Mouse (Mus musculus): ENCODE measurements around the gene Lin7c. TPM values are rescaled to one million over a fixed set of nuclear protein-coding genes. Genes with fewer than 3 reads are reported as not detected.
"Not testable (repeated sequence)": the region's sequence is repeated elsewhere in the genome, so short reads cannot be mapped to it uniquely, and the experiment has no call there.

The Lin7c gene
- 8.8 and 11.9 TPM in 2 replicates for polyA plus RNA-seq (2012; rRNA removed)

GRCm38 (mm10) chr2:109890597-109890996, at the start of gene Lin7c:
Gene Lin7c, plus strand, starts transcription at chr2:109890853.
- no peak for DNase-seq (ENCODE audit: low read depth)

- no peak for DNase-seq (ENCODE audit: low read depth)
These were observed 44.3 kb upstream of the Lin7c start for GRCm38 (mm10) chr2:109846401-109846800.

DNA sequence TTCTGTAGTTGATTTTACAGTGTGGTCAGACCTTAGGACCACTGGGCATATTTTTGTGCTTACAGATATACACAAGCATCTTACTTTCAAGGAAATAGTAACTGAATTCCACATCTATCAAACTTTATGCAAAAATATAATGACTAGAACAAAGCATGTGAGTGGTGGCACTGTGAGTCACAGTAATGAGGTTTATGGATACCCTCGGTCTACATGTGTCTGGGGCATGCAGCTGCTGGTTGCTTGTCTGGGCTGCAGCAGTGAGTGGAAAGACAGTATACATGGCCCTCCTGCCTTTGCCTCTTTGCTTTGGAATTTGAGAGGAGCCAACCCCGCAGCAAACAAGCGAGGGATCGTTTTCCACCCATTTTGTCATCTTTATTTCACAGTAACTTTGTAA, 42.3 kb upstream of the Lin7c start:
- no peak for DNase-seq (ENCODE audit: low read depth)

GRCm38 (mm10) chr2:109848715-109849114, 41.9 kb upstream of the Lin7c start:
- no peak for DNase-seq (ENCODE audit: low read depth)

DNA sequence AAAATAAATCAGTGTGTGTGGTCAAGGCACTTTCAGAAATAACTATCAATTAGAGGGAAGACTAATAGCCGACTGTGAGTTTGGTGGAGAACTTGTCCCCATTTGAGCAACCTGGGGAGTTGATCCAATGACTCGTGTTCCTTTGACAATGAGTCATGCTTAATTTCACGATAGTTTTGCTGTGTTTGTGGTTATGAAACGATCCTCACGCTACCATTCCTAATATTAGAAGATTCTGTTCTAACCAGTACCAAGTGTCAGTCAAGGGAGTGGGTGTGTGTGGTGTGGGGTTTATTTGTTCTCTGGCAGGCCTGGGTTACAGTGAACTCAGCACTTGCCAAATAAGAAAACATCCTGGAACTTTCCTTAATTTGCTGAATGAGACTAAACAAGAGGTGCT, 35.1 kb upstream of the Lin7c start:
- no peak for DNase-seq (ENCODE audit: low read depth)

DNA sequence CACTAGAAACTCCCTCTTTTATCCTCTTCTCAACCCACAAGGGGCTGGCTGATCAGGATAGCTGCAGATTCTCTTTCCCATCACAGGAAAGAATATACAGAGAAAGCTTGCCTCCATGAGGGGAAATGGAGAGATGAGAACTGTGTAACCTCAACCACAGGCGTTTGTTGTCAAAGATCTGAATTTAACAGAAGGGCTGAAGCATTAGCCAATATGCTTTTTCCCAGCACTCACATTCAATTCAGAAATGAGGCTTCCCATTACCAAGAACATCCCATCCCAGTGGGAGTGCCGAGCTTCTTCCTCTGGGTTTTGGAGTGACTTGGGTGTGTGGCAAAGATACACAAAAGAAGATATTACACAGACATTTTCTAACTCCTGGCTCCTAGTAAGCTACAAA, 31.0 kb upstream of the Lin7c start:
- DNase-seq (ENCODE audit: low read depth) = no peak

DNA sequence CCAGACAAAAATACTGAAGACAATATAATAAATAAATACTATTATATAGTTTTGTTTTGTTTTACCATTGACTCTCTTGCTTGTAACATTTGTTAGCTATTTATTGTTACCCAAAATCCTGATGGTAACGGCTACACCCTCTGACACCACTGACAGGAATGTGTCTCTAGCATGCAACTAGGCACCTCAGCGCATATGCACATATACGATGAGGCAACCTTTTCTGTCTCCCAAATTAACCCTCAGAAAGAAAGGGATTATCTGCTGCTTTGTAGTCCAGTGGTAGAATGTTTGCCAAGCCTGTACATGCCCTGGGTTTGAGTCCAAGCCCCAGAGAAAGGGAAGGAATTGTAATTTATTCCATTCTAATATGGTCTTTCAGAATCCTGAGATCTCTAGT, 29.8 kb upstream of the Lin7c start:
- DNase-seq (ENCODE audit: low read depth) = no peak

DNA sequence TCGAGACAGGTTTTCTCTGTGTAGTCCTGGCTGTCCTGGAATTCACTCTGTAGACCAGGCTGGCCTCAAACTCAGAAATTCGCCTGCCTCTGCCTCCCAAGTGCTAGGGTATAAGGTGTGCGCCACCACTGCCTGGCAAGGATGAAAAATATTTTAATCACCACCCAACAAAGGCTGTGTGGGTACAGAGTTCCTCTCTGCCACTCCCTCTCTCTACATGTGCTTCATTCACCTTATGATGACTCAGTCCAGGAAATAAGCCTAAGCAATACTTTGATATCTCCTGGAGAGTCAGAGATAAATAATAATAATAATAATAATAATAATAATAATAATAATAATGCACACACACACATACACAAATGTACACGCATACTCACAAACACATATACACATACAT, 11.2 kb upstream of the Lin7c start:
- DNase-seq (ENCODE audit: low read depth) = not testable (repeated sequence)

- no peak for DNase-seq (ENCODE audit: low read depth)
These were observed 9.5 kb upstream of the Lin7c start for GRCm38 (mm10) chr2:109881111-109881510.

- DNase-seq (ENCODE audit: low read depth) = no peak
These were observed 9.0 kb upstream of the Lin7c start for GRCm38 (mm10) chr2:109881625-109882024.

DNA sequence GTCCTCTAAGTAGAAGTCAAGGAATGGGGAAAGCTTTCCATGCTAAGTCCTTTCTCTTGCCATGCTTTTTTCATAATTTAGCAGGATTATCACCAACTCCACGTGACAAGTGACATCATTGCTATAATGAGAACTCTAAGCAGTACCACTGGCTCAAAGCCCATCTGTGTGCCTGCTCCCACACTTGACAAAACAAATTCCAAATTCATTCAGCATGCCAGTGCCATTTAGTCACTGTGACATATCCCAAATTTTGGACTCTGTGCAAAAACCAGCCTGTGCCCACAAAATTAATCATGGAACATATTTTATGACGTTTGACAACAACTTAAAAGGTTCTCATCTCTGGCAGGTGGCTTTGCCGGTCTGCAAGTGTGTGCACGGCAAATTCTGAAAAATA, 6.5 kb upstream of the Lin7c start:
- DNase-seq (ENCODE audit: low read depth) = no peak

DNA sequence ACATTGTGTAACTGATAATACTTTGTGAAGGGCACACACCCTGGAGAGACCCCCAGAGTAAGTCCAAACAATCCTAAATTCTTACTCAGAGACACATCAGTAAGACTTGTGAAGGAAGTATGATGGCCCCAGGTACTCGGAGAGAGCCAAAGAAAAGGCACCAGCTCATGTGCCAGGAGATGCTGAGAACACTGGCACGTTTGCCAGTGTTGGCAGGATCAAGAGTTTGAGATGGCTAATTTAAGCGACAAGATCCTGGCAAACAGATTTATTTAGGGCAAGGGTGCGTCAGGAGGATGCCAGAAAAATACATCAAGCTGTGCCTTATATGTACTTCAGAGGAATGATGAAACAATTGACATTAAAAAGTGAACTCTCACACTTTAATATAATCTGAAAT, 6.1 kb upstream of the Lin7c start:
- DNase-seq (ENCODE audit: low read depth) = peak; percentile 60

DNA sequence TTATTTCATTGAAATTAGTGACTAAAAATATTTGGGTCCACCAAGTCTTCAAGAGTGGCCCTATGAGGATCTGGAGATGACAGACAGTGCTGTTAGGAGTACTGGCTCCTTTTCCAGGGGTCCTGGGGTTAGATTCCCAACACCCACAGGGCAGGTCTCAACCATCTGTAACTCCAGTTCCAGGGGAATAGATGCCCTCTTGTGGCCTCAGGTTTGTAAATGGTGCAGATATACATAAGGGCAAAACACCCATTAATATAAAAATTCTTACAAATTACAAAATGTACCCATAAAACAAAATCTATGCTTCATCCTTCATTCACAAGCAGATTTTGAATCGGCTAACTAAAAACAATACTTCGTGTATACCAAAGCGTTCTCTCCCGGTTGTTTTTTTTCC, 585 bp upstream of the Lin7c start:
- no peak for DNase-seq (ENCODE audit: low read depth)

- no peak for DNase-seq (ENCODE audit: low read depth)
These were observed 378 bp downstream of the Lin7c start for GRCm38 (mm10) chr2:109891031-109891430.

GRCm38 (mm10) chr2:109891471-109891870, 818 bp downstream of the Lin7c start:
- DNase-seq (ENCODE audit: low read depth) = no peak

- DNase-seq (ENCODE audit: low read depth) = no peak
These were observed 5.7 kb downstream of the Lin7c start for GRCm38 (mm10) chr2:109896311-109896710.

DNA sequence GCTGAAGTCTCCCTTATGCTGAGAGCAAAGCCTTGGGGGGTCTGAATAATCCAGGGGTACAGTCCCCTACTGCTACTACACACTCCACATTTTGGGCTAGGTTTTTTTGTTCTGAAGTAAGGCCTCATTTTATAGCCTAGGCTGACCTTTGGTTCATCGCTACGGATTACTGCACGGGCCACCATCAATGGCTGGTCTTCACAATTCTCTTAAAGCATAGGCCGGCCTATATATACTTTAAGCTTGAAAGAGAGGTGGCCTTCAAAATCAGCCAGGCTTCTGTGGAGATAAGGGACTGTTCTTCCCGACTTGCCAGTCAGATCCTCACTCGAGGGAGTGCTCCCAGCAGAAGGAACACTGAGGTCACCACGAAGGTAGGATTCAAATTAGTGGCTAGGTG, 12.2 kb downstream of the Lin7c start:
- DNase-seq (ENCODE audit: low read depth) = no peak

- no peak for DNase-seq (ENCODE audit: low read depth)
These were observed 13.6 kb downstream of the Lin7c start for GRCm38 (mm10) chr2:109904171-109904821.

- DNase-seq (ENCODE audit: low read depth) = no peak
These were observed 18.5 kb downstream of the Lin7c start for GRCm38 (mm10) chr2:109909122-109909521.

GRCm38 (mm10) chr2:109912216-109912615, 21.6 kb downstream of the Lin7c start:
- no peak for DNase-seq (ENCODE audit: low read depth)

- DNase-seq (ENCODE audit: low read depth) = no peak
These were observed 22.1 kb downstream of the Lin7c start for GRCm38 (mm10) chr2:109912766-109913165.

DNA sequence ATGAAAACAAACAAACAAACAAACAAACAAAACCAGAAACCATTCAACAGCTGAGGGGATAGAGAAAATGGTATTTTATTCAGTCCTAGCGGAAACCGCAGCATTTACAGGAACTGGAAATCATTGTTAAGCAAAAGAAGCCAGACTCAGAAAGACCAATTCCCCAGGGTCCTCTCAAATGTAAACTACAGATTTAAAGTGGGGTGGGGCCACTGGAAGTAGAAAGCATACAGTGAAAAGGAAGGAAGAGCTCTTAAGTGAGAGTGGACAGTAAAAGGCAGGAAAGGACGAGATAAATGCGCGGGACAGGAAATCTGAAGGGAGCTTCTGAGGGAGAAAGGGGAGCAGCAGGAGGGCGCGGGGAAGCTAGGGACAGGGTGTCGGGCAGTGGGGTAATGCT, 22.6 kb downstream of the Lin7c start:
- no peak for DNase-seq (ENCODE audit: low read depth)

GRCm38 (mm10) chr2:109914601-109915000, 23.9 kb downstream of the Lin7c start:
- DNase-seq (ENCODE audit: low read depth) = no peak

DNA sequence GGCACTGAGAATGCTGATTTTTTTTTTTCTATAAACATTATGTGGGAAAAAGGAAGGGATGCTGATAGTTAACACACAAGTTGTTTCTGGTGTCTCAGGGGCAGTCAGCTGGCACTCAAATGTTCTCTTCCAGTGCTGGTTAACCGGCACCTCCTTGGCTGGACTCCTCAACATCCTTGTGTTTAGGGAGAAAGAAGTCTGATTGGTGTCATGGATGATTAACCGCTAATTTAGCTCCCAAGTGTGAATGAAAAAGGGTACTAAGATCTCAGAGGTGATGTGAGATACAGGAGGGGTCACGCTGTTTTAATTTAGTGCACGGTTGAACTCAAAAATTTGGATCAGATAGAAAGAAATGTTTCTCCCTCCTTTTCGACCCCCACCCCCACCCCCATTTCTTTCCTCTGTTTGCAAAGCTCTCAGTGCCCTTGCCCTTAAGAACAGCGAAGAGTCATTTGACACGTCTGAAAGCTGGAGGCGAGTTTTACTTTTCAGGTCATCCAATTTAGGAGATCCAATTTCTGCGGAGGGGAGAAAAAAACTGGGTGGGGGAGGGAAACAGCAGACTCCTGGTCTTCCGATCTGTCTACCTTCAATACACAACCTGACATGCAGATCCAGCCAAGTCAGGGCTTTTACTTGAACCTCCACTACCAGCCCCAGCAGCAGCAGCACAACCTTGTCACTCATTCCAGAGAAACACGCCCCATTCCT, 26.3 kb downstream of the Lin7c start:
- no peak for DNase-seq (ENCODE audit: low read depth)
